Mouse (Mus musculus): ENCODE measurements at regions not wholly inside any gene's neighbourhood (a gene's known extent, or its start where the extent isn't known, plus 50 kb on each side); places are given as distances from the start of the nearest gene placed in this dataset.

DNA sequence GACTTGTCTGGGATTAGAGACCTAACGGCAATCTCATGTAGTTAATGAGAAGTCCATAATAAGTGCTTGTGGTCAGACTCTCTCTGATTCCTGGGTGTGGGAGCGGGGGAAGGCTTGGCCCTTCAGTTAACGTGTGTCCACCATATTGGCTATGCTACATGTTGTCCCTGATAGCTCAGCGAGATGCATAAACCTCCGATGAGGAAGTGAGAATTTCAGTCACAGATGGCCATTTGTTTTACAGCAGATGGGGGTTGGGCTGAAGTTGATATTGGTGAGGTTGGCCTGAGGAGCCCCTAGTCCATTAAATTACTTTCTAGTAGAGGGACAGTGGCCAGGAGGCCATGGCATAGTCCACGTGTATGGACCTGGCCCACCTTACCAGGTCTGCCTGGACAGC, 114.6 kb upstream of the Prok2 start:
- Histone ChIP-seq H3K4me2 (no peak overlapping the region), H3K36me3 (no peaks in the 10 kb centered on the region), H3K27me3 (replicated peaks) (no peaks in the 10 kb centered on the region), H3K4me1 (peaks cover 17% of the 10 kb centered on the region), H3K27ac (replicated peaks) (no peak overlapping the region), H3K9ac (replicated peaks) (no peak overlapping the region), H3K9me3 (replicated peaks) (no peaks in the 10 kb centered on the region), H3K4me3 (replicated peaks) (no peak overlapping the region)
- WGBS: 92% methylated on average over 6 of the region's 6 CpGs
- no peak for ATAC-seq (ENCODE audit: low FRiP score)

DNA sequence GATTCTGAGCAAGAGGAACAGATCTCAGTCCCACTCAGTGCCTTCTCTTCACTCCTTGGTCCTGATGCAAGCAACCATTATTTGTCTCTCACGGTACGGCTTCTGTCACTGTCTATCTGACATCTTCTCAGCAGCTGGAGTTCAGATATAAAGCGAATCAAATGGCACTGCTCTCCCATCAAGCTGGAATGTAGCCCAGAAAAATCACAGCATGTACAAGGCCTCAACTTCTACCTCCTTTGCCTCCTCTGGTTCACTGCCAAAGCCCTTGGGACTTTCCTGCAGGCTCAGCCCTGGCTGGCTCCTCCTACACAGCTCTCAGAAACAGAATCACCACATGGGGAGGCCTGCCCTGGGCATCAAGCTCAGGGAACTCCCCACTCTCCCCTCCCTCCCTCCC, 107.1 kb upstream of the Prok2 start:
- no peaks in the 10 kb centered on the region for H3K36me3 ChIP-seq
- no peak overlapping the region for H3K4me2 ChIP-seq
- no peaks in the 10 kb centered on the region for H3K9me3 ChIP-seq (replicated peaks)
- 40% methylated on average over 3 of the region's 3 CpGs for WGBS
- peaks cover 7% of the 10 kb centered on the region for H3K4me1 ChIP-seq
- no peak overlapping the region for H3K27ac ChIP-seq (replicated peaks)
- no peak overlapping the region for H3K9ac ChIP-seq (replicated peaks)
- H3K4me3 ChIP-seq (replicated peaks): no peak overlapping the region
- no peaks in the 10 kb centered on the region for H3K27me3 ChIP-seq (replicated peaks)
- ATAC-seq (ENCODE audit: low FRiP score): peak; percentile 63; the same call in 1 of the 2 replicates

DNA sequence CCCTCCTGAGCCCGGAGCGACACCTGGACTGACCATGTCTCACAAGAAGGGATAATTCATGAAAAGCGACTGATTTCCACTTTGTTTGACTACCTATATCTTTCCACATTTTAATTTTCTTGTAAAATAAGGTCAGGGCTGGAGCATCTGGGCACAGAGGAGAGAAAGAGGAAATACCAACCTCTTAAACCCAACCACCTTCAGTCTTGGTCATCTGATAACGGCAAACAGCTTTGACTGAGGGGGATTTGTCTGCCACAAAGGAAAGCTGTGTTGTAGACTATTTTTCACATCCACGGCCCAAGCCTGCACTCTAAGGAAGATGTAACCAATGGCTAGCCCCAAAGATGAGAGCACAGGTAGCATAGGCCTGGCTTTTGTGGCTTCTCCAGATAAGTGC, 101.4 kb upstream of the Prok2 start:
- 93% methylated on average over 5 of the region's 5 CpGs for WGBS
- Histone ChIP-seq H3K4me1 (peaks cover 12% of the 10 kb centered on the region), H3K9ac (replicated peaks) (no peak overlapping the region), H3K4me2 (no peak overlapping the region), H3K27ac (replicated peaks) (no peak overlapping the region), H3K9me3 (replicated peaks) (no peaks in the 10 kb centered on the region), H3K27me3 (replicated peaks) (no peaks in the 10 kb centered on the region), H3K4me3 (replicated peaks) (no peak overlapping the region), H3K36me3 (no peaks in the 10 kb centered on the region)
- no peak for ATAC-seq (ENCODE audit: low FRiP score)

DNA sequence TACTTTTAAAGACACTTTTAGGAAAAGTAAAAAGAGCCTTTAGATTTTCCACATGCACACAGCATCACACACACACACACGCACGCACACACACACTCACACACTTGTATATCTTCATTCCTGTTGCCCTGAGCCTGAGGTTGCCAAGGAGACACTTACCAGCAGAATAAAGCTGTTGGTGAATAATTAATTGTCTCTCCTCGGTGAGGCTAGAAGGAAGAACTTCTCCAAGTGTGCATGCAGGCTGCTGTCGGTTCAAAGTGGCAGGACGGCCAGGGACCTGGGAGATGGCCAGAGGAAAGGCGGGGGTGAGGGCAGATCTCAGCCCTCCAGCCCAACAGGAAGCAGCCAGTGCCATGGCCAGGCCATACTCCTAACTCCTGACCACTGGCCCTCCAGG, 98.6 kb upstream of the Prok2 start:
- H3K4me3 ChIP-seq (replicated peaks): no peak overlapping the region
- peaks cover 12% of the 10 kb centered on the region for H3K4me1 ChIP-seq
- no peaks in the 10 kb centered on the region for H3K36me3 ChIP-seq
- no peak overlapping the region for H3K4me2 ChIP-seq
- no peak overlapping the region for H3K9ac ChIP-seq (replicated peaks)
- H3K9me3 ChIP-seq (replicated peaks): no peaks in the 10 kb centered on the region
- no peak for ATAC-seq (ENCODE audit: low FRiP score)
- H3K27me3 ChIP-seq (replicated peaks): peaks cover 5% of the 10 kb centered on the region; the same call in 1 of the 2 replicates
- 25% methylated on average over 6 of the region's 6 CpGs for WGBS
- 0 out of 2 replicates have a peak overlapping the region, but pooled peaks have one; percentile 29 for H3K27ac ChIP-seq (replicated peaks)

DNA sequence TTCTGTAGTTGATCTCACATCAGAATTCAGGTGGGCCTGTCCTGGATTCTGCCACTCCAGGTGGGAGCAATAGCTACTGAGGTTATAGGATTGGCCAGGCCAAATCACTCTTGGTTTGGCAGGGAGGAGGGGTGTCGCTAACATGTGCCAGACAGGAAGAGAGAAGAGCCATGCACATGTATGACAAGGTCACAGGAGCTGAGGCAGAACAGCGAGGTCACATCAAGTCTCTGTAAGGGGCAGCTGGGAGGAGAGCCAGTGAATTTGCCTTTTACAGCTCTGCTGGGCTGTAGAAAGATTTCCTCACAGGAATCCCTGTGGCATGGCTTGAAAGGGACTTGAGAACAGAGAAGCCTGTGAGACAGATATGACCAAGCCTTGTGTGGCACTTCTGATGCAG, 96.3 kb upstream of the Prok2 start:
- Histone ChIP-seq H3K9me3 (replicated peaks) (no peaks in the 10 kb centered on the region), H3K9ac (replicated peaks) (no peak overlapping the region), H3K4me3 (replicated peaks) (no peak overlapping the region), H3K36me3 (no peaks in the 10 kb centered on the region), H3K4me1 (peaks cover 18% of the 10 kb centered on the region), H3K27ac (replicated peaks) (no peak overlapping the region), H3K27me3 (replicated peaks) (peaks cover 5% of the 10 kb centered on the region; the same call in 1 of the 2 replicates), H3K4me2 (no peak overlapping the region)
- 85% methylated on average over 2 of the region's 2 CpGs for WGBS
- ATAC-seq (ENCODE audit: low FRiP score): no peak

DNA sequence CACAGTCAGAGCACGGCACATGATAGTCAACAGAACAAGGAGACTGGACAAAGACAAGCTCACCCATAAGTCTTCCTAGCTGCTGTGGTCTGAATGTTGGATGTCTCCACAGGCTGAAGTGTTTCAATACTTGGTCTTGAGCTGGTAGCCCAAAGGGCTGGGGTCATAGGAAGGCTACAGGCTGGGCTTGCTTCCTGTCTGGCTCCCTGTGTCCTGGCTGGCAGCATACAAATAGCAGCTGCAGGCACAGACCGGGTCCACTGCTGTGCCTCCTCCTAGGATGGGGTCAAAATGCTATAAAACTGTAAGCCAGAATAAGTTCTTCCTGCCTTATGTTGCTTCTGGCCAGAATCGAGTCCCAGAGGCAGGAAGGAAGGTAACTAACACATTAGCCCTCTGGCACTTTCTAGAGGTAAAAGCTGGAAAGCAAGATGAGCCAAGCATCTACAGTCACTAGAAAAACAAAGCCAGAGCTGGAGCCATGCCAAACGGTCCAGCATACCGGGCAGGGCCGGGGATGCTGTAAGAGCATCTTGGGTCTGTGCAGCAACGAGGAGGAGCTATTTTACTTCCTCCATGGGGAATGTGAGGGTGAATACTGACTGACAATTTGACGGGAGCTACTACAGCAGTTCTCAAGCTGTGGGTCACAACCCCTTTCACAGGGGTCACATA, 93.2 kb upstream of the Prok2 start:
- no peak overlapping the region for H3K4me2 ChIP-seq
- no peak overlapping the region for H3K4me3 ChIP-seq (replicated peaks)
- no peak overlapping the region for H3K27ac ChIP-seq (replicated peaks)
- no peak for ATAC-seq (ENCODE audit: low FRiP score)
- H3K27me3 ChIP-seq (replicated peaks): peaks cover 10% of the 10 kb centered on the region; the same call in 1 of the 2 replicates
- no peak overlapping the region for H3K9ac ChIP-seq (replicated peaks)
- peaks cover 10% of the 10 kb centered on the region for H3K4me1 ChIP-seq
- no peaks in the 10 kb centered on the region for H3K36me3 ChIP-seq
- no peaks in the 10 kb centered on the region for H3K9me3 ChIP-seq (replicated peaks)
- WGBS: 41% methylated on average over 8 of the region's 8 CpGs

DNA sequence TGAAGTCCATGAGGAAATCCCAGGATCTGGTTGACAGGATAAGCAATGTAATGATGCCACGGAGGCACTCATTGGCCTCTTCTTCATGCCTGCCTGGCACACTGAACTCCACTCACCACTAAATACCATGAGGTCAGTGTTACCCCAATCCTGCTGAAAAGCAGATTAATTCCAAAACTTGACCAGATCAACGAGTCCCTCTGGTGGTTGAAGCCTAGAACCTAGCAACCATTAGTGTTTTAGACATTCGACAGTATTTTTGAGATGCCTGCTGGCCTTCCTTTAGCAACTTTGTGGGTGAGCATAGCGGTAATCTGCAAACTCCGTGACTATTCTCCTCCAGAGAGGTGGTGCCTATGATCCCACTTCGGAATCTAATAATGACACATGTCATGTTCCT, 92.3 kb upstream of the Prok2 start:
- H3K9ac ChIP-seq (replicated peaks): no peak overlapping the region
- ATAC-seq (ENCODE audit: low FRiP score): no peak
- H3K4me2 ChIP-seq: no peak overlapping the region
- no peaks in the 10 kb centered on the region for H3K36me3 ChIP-seq
- H3K27me3 ChIP-seq (replicated peaks): peaks cover 10% of the 10 kb centered on the region; the same call in 1 of the 2 replicates
- H3K9me3 ChIP-seq (replicated peaks): no peaks in the 10 kb centered on the region
- no peak overlapping the region for H3K27ac ChIP-seq (replicated peaks)
- WGBS: 88% methylated on average over 6 of the region's 6 CpGs
- peaks cover 9% of the 10 kb centered on the region for H3K4me1 ChIP-seq
- no peak overlapping the region for H3K4me3 ChIP-seq (replicated peaks)

DNA sequence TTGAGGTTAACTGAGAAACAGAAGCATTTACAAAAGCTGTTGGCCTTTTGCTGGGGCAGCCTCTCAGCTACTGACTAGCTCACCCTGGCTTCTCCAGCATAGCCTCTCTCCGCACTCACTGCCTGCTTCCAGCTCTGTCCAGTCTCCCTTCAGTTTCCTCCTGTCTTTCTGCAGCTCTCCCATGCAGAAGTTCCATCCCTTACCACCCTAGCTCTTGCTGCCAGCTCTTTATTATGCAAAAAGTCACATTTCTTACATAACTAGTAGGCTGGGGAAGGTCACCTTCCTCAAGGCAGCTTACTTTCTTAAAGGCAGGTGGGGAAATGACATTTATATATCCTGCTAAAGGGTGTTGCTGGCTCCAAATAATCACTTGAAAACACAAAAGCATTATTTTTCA, 91.1 kb upstream of the Prok2 start:
- H3K9me3 ChIP-seq (replicated peaks): no peaks in the 10 kb centered on the region
- 86% methylated on average over 1 of the region's 1 CpGs for WGBS
- no peak overlapping the region for H3K9ac ChIP-seq (replicated peaks)
- no peak overlapping the region for H3K4me2 ChIP-seq
- no peak for ATAC-seq (ENCODE audit: low FRiP score)
- no peak overlapping the region for H3K27ac ChIP-seq (replicated peaks)
- H3K36me3 ChIP-seq: no peaks in the 10 kb centered on the region
- H3K27me3 ChIP-seq (replicated peaks): peaks cover 10% of the 10 kb centered on the region; the same call in 1 of the 2 replicates
- H3K4me3 ChIP-seq (replicated peaks): no peak overlapping the region
- H3K4me1 ChIP-seq: peaks cover 9% of the 10 kb centered on the region

DNA sequence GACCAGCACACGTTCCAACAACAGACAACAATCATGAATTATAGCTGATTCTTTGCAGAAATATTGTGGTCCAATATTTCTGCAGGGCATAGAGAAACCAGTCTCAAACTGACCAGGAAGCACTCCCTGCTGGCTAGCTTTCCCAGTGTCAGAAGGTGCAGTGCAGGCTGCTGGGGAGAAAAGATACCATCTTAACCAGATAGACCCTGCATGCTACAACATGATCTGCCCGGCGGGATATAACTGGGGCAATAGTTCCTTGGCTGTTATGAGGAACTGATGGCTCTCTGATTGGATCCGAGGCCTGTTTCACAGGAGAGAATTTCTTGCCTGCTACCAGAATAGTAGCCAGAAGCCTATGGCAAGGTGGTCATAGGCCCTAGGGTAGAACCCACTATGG, 86.9 kb upstream of the Prok2 start:
- no peak overlapping the region for H3K27ac ChIP-seq (replicated peaks)
- 90% methylated on average over 4 of the region's 4 CpGs for WGBS

DNA sequence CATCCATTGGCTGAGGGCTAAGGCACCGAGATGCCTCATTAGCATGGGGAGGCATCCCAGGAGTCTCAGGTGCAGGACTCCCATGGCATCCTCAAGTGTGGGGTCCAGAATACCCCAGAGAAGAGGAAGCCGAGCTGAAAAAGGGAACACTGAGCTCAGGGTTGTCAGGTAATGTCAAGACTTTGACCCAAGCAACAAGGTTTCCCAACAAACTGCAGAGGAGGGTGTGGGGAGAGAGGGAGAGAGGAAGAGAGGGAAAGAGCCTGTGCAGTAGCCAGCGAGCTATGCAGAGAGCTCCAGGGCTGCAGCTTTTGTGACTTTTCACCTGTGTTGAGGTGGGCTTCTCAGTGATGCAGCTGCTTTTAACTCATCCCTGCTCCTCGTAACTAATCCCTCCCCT, 85.7 kb upstream of the Prok2 start:
- Histone ChIP-seq H3K9ac (replicated peaks) (no peak overlapping the region), H3K27me3 (replicated peaks) (peaks cover 6% of the 10 kb centered on the region), H3K36me3 (no peaks in the 10 kb centered on the region), H3K4me1 (0 out of 2 replicates have a peak, but pooled peaks cover 3% of the 10 kb centered on the region), H3K4me2 (no peak overlapping the region), H3K4me3 (replicated peaks) (no peak overlapping the region), H3K9me3 (replicated peaks) (no peaks in the 10 kb centered on the region), H3K27ac (replicated peaks) (no peak overlapping the region)
- 84% methylated on average over 4 of the region's 4 CpGs for WGBS
- no peak for ATAC-seq (ENCODE audit: low FRiP score)

More for the DNA sequence above, 86.9 kb upstream of the Prok2 start:
- no peak for ATAC-seq (ENCODE audit: low FRiP score)
- H3K27me3 ChIP-seq (replicated peaks): peaks cover 10% of the 10 kb centered on the region
- no peaks in the 10 kb centered on the region for H3K36me3 ChIP-seq
- no peaks in the 10 kb centered on the region for H3K9me3 ChIP-seq (replicated peaks)
- 0 out of 2 replicates have a peak, but pooled peaks cover 3% of the 10 kb centered on the region for H3K4me1 ChIP-seq
- H3K4me2 ChIP-seq: no peak overlapping the region
- H3K4me3 ChIP-seq (replicated peaks): no peak overlapping the region
- H3K9ac ChIP-seq (replicated peaks): no peak overlapping the region

DNA sequence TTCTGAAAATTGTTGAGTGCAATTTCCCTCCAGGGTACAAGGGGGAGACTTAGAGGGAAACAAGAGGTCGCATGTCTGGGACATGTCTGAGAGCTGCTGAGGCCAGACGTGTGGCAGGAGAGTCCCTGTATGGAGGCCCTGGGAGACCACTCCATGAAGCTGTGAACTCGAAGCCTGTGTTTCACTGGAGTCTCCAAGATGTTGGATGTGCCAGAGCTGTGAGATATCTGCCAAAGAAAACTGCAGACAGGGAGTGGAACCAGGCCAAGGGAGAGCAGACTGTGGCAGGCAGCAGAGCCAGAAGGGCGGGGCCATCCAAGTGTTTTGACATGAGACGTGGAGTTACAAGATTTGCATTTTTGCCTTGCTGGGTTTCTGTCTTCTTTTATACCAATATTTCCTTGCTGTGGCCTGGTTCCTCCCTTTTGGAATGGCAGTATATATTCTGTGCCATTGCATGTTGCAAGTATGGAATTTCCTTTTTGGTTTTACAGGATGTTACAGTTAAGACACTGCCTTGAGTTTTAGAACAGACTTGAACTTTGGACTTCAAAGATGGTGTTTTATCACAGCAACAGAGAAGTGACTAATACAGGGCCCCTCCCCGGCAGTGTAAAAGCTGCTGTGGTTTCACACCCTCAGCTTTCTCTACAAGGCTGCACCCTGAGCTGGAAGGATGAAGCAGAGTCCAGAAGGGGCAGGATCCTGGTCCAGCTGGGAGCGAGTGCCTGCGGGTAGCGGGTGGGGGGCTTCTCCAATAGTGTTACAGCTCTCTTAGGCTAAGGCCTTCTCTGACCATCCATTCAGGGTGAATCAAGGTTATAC, 85.0 kb upstream of the Prok2 start:
- H3K4me3 ChIP-seq (replicated peaks): no peak overlapping the region

DNA sequence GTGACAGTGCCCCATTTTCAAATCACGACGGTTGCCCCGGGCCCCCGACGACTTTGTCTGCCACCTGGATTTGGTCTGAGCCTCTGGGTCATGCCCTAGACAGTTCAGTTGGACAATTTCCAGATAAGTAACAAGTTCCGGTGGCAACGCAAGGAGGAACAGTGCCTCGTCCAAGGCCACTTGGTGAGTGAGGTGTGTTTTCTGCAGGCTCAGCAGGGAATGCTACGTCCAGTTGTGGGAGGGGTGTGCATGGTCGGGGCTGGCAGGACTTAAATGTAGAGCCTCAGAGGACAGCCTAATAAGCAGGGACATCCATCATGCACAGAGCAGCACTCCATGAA, 78.7 kb upstream of the Prok2 start:
- WGBS: 38% methylated on average over 10 of the region's 10 CpGs
- H3K4me2 ChIP-seq: peak overlapping the region; percentile 46

More for the DNA sequence above, 85.0 kb upstream of the Prok2 start:
- Histone ChIP-seq H3K9ac (replicated peaks) (no peak overlapping the region), H3K9me3 (replicated peaks) (no peaks in the 10 kb centered on the region), H3K4me2 (no peak overlapping the region), H3K4me1 (0 out of 2 replicates have a peak, but pooled peaks cover 3% of the 10 kb centered on the region), H3K27me3 (replicated peaks) (peaks cover 4% of the 10 kb centered on the region), H3K36me3 (no peaks in the 10 kb centered on the region), H3K27ac (replicated peaks) (no peak overlapping the region)
- WGBS: 78% methylated on average over 9 of the region's 9 CpGs
- ATAC-seq (ENCODE audit: low FRiP score): no peak

More for the DNA sequence above, 78.7 kb upstream of the Prok2 start:
- Histone ChIP-seq H3K9ac (replicated peaks) (no peak overlapping the region), H3K27me3 (replicated peaks) (peaks cover 6% of the 10 kb centered on the region; the same call in 1 of the 2 replicates), H3K4me3 (replicated peaks) (no peak overlapping the region), H3K27ac (replicated peaks) (no peak overlapping the region), H3K9me3 (replicated peaks) (no peaks in the 10 kb centered on the region), H3K4me1 (peaks cover 10% of the 10 kb centered on the region), H3K36me3 (no peaks in the 10 kb centered on the region)
- no peak for ATAC-seq (ENCODE audit: low FRiP score)

Measured in neural tube, embryonic 15.5 days (tissue).